Mouse (Mus musculus): ENCODE data around the gene Reg4.

Reg4 gene

GRCm38 (mm10) chr3:98221856-98222255, at the start of gene Reg4:
TSS of gene Reg4 (plus strand) at chr3:98222156.
- in situ Hi-C loops (cut with MboI; ENCODE audit: low pct_unique_long_range_greater_than_20kb in 1 of 2, low sequenced_read_pairs in 2 of 2, unreplicated experiment in 1 of 2) = no loop called here

GRCm38 (mm10) chr3:98178340-98178739, 43.6 kb upstream of the Reg4 start:
- in situ Hi-C loops (cut with MboI; ENCODE audit: low pct_unique_long_range_greater_than_20kb in 1 of 2, low sequenced_read_pairs in 2 of 2, unreplicated experiment in 1 of 2) = no loop called here

- in situ Hi-C loops (cut with MboI; ENCODE audit: low pct_unique_long_range_greater_than_20kb in 1 of 2, low sequenced_read_pairs in 2 of 2, unreplicated experiment in 1 of 2) = no loop called here
Measured at GRCm38 (mm10) chr3:98180805-98181204, 41.2 kb upstream of the Reg4 start.

DNA sequence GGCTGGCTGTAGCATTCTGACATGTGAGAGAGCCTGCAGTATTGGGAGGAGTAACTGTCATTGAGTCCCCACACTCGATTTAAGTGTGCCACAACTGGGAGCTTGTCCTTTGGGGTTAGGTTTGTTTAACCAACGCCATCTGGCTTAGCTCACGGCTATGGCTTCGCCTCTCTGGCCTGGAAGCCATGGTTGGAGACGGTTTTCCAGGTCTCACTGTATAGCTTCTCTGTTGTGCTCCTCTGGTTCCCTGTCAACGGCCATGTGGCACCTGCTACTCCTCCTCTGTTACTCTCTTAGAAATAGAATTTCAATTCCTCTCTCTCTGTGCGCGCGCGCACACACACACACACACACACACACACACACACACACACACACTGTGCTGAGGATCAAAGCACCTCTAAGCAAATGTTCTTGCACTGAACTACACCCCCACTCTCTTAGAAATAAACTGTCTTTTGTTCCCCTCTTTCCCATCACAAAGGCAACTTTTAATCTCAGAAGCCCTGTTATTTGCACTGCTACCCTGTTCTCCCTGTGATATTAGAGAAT, 36.7 kb upstream of the Reg4 start:
- in situ Hi-C loops (cut with MboI; ENCODE audit: low pct_unique_long_range_greater_than_20kb in 1 of 2, low sequenced_read_pairs in 2 of 2, unreplicated experiment in 1 of 2) = no loop called here

- in situ Hi-C loops (cut with MboI; ENCODE audit: low pct_unique_long_range_greater_than_20kb in 1 of 2, low sequenced_read_pairs in 2 of 2, unreplicated experiment in 1 of 2) = no loop called here
Measured at GRCm38 (mm10) chr3:98187777-98188176, 34.2 kb upstream of the Reg4 start.

- in situ Hi-C loops (cut with MboI; ENCODE audit: low pct_unique_long_range_greater_than_20kb in 1 of 2, low sequenced_read_pairs in 2 of 2, unreplicated experiment in 1 of 2) = no loop called here
Measured at GRCm38 (mm10) chr3:98197711-98198532, 24.0 kb upstream of the Reg4 start.

- in situ Hi-C loops (cut with MboI; ENCODE audit: low pct_unique_long_range_greater_than_20kb in 1 of 2, low sequenced_read_pairs in 2 of 2, unreplicated experiment in 1 of 2) = no loop called here
Measured at GRCm38 (mm10) chr3:98199747-98200146, 22.2 kb upstream of the Reg4 start.

- in situ Hi-C loops (cut with MboI; ENCODE audit: low pct_unique_long_range_greater_than_20kb in 1 of 2, low sequenced_read_pairs in 2 of 2, unreplicated experiment in 1 of 2) = no loop called here
Measured at GRCm38 (mm10) chr3:98203282-98203681, 18.7 kb upstream of the Reg4 start.

GRCm38 (mm10) chr3:98206977-98207376, 15.0 kb upstream of the Reg4 start:
- in situ Hi-C loops (cut with MboI; ENCODE audit: low pct_unique_long_range_greater_than_20kb in 1 of 2, low sequenced_read_pairs in 2 of 2, unreplicated experiment in 1 of 2) = no loop called here

GRCm38 (mm10) chr3:98209161-98209560, 12.8 kb upstream of the Reg4 start:
- in situ Hi-C loops (cut with MboI; ENCODE audit: low pct_unique_long_range_greater_than_20kb in 1 of 2, low sequenced_read_pairs in 2 of 2, unreplicated experiment in 1 of 2) = no loop called here

- in situ Hi-C loops (cut with MboI; ENCODE audit: low pct_unique_long_range_greater_than_20kb in 1 of 2, low sequenced_read_pairs in 2 of 2, unreplicated experiment in 1 of 2) = no loop called here
Measured at GRCm38 (mm10) chr3:98210860-98211259, 11.1 kb upstream of the Reg4 start.

GRCm38 (mm10) chr3:98211301-98212081, 10.5 kb upstream of the Reg4 start:
- in situ Hi-C loops (cut with MboI; ENCODE audit: low pct_unique_long_range_greater_than_20kb in 1 of 2, low sequenced_read_pairs in 2 of 2, unreplicated experiment in 1 of 2) = no loop called here

- in situ Hi-C loops (cut with MboI; ENCODE audit: low pct_unique_long_range_greater_than_20kb in 1 of 2, low sequenced_read_pairs in 2 of 2, unreplicated experiment in 1 of 2) = no loop called here
Measured at GRCm38 (mm10) chr3:98216296-98216695, 5.7 kb upstream of the Reg4 start.

DNA sequence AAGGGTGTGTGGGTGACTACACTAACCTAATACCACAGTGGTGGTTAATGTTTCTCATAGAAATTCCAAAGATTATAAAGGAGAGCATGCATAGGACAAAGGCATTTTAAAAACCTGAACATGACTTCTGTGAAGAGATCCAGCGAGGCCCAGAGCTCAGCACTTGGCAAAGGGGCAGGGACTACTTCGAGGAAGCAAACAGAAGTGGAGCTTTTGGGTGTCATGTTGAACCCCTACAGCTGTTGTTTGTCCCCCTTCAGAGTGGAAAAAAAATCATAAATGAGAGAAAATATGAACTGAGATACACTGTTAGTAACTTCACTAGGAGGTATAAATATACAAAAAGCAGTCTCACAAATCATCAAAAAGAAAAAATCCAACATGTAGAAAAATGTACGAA, 1.3 kb downstream of the Reg4 start:
- in situ Hi-C loops (cut with MboI; ENCODE audit: low pct_unique_long_range_greater_than_20kb in 1 of 2, low sequenced_read_pairs in 2 of 2, unreplicated experiment in 1 of 2) = no loop called here

DNA sequence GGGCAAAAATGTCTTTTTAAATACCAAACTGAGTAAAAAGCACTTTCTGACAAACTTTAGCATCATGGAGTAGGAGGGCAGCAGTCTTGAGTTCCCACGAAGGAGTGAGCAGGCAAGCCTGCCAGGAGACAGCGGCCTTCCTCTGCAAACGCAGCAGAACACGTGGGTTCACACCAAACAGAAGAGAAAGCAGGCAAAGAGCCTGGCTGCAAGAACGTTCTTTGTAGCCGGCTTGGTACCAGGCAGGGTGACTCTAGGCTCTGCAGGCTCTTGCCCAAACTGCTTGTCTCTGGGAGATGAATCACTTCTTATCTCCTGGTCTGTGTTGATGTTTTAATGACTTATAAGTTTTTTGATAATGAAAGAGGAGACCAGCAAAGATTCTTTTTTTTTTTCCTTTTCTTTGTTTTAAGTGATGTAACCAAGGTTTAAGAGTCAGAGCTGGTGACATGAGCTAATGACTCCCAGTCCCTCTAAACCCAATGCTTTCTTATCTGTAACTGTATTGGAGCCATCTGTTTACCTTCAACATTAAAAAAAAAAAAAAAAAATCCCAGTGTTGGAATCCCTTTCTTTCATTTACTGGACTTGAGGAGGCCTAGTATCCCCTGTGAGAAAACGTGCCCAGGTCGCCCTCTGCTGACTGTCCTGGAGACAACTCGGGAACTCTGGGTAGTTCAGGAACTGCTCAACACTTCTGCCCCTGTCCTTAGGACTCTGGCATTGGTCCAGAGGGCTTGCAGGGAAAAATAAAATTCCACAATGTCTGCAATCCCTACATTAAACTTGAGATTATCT, 2.0 kb downstream of the Reg4 start:
- in situ Hi-C loops (cut with MboI; ENCODE audit: low pct_unique_long_range_greater_than_20kb in 1 of 2, low sequenced_read_pairs in 2 of 2, unreplicated experiment in 1 of 2) = no loop called here

- in situ Hi-C loops (cut with MboI; ENCODE audit: low pct_unique_long_range_greater_than_20kb in 1 of 2, low sequenced_read_pairs in 2 of 2, unreplicated experiment in 1 of 2) = no loop called here
Measured at GRCm38 (mm10) chr3:98224975-98225374, 3.0 kb downstream of the Reg4 start.

DNA sequence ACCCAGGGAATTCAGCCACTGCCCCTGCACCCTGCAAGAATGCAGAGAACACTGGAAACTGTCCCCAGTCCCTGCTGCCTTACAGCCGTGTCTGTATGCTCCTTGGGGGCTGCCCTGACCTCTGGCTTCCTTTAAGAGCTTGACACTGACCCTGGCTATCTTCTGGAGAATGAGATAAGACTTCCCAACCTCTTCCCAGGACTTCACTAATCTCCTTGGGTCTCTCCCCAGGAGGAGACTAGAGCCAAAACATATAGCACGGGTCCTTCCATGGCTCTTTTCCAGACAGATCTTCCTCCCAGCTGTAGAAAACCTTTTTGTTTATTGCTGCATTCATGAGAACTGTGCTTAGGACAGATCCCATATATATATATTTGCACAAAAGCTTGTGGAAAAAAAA, 3.8 kb downstream of the Reg4 start:
- in situ Hi-C loops (cut with MboI; ENCODE audit: low pct_unique_long_range_greater_than_20kb in 1 of 2, low sequenced_read_pairs in 2 of 2, unreplicated experiment in 1 of 2) = no loop called here

DNA sequence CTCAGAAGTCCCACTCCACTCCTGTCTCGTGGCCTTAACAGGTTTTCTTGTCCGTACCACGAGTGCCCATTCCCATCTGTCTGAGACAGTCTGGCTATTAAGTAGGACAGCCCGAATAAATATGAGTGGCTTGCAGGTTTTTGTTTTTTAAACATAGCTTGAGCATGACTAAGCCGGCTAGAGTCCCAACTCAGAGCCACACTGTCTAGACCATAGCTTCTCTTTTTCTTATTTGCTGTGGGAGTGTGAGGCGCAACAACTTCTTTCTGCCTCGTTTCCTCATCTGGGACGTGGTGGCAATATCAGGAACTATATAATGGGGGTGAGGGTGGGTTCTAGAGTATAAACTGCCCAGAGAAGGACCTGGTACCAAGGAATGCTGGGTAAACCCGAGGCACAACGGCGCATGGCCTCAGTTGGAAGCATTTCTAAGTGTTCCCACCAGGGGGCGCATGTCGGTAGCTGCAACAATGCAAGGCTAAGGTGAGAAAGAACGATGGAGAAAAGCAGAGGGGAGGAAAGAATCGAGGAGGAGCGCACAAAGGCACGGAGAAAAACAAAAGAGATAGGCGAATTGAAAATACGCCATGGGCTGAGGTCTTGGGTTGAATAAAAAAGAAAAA, 5.1 kb downstream of the Reg4 start:
- in situ Hi-C loops (cut with MboI; ENCODE audit: low pct_unique_long_range_greater_than_20kb in 1 of 2, low sequenced_read_pairs in 2 of 2, unreplicated experiment in 1 of 2) = no loop called here

Data from mouse embryonic stem cell (cell line).